ENCODE assay signal across 15 mouse cellular contexts in the genomic region with DNA sequence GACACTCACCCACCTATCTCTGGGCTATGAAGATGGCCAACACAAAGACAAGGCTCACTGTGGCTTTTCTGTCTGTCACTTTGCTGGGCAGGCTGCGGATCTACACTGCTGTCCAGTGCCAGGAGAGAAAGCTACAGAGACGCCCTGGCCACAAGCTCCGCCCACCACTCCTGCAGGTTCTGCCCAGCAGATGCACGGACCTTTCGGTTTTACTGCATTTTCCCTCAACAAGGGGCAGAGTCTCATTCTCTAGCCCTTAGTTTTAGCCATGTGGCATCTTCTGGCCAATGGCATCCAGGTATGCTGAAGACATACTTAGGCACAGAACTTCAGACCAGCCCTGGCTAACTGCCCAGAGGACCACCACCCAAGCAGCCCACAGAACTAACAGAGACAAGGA. TPM values are rescaled to one million over a fixed set of nuclear protein-coding genes. Genes with fewer than 3 reads are reported as not detected.
DNase-seq lines count a peak whose midpoint lies in the region; ATAC-seq and TF ChIP-seq lines count a peak whose summit lies in the region.
"Had no signal": no experiment of that assay in that cellular context is flagged by ENCODE, and none has a peak within 500 bp of the region (broad histone marks: within the 10 kb centered on the region; RNA-seq: fewer than 3 reads in every experiment).

No protein-coding gene starts in this region.

- no peaks in the 10 kb centered on the region for H3K27me3 ChIP-seq in forebrain, embryonic 13.5 days
- no peaks in the 10 kb centered on the region for H3K27me3 ChIP-seq in forebrain, embryonic 10.5 days (ENCODE audit: poor library complexity, severe bottlenecking)
- no peaks in the 10 kb centered on the region for H3K27me3 ChIP-seq in MEL (ENCODE audit: control insufficient read depth in 1 of 2, insufficient read depth in 2 of 2, low read length in 2 of 2)
- H3K27me3 ChIP-seq in hindbrain, postnatal 0 days (ENCODE audit: insufficient read depth, low read length) = no peaks in the 10 kb centered on the region
- H3K27me3 ChIP-seq: limb, embryonic 15.5 days; lung, embryonic 15.5 days; stomach, embryonic 15.5 days had no signal

- no peak overlapping the region; the same call in 1 of the 2 replicates for H3K27ac ChIP-seq in forebrain, embryonic 13.5 days
- no peak overlapping the region for H3K27ac ChIP-seq in forebrain, embryonic 10.5 days
- H3K27ac ChIP-seq in left cerebral cortex, adult 2 months = peak overlapping the region; percentile 76
- no peak overlapping the region for H3K27ac ChIP-seq in MEL (ENCODE audit: control insufficient read depth, low read depth, low read length)
- peak overlapping the region; percentile 74 for H3K27ac ChIP-seq in hindbrain, postnatal 0 days
- H3K27ac ChIP-seq: limb, embryonic 15.5 days; lung, embryonic 15.5 days; stomach, embryonic 15.5 days had no signal

- H3K4me2 ChIP-seq in forebrain, embryonic 13.5 days = no peak overlapping the region
- H3K4me2 ChIP-seq in hindbrain, postnatal 0 days (ENCODE audit: low read depth, low read length) = no peak overlapping the region
- H3K4me2 ChIP-seq: heart, embryonic 11.5 days; limb, embryonic 15.5 days; lung, embryonic 15.5 days; stomach, embryonic 15.5 days had no signal

- no peak for TF ChIP-seq POLR2A in MEL (IDR thresholded peaks at IDR 0.05; ENCODE audit: control insufficient read depth in 1 of 2, insufficient read depth in 1 of 2, low read depth in 1 of 2, low read length in 2 of 2, poor library complexity in 1 of 2)

- peaks cover 38% of the 10 kb centered on the region for H3K79me2 ChIP-seq in MEL (ENCODE audit: control insufficient read depth, insufficient read depth, low read length, poor library complexity)

- no peak for TF ChIP-seq CTCF in left cerebral cortex, adult 2 months (IDR thresholded peaks at IDR 0.05)
- no peak for TF ChIP-seq CTCF in MEL (IDR thresholded peaks at IDR 0.05 in 2 of 3, conservative IDR thresholded peaks at IDR 0.05 in 1 of 3; ENCODE audit: control insufficient read depth in 1 of 3, insufficient read depth in 1 of 3, low read depth in 2 of 3, low read length in 3 of 3, poor library complexity in 1 of 3, severe bottlenecking in 1 of 3)
- no peak for TF ChIP-seq CTCF in hindbrain, postnatal 0 days (IDR thresholded peaks at IDR 0.05; ENCODE audit: low read depth)

- peaks cover 21% of the 10 kb centered on the region for H3K4me1 ChIP-seq in forebrain, embryonic 13.5 days
- H3K4me1 ChIP-seq in forebrain, embryonic 10.5 days = peaks cover 25% of the 10 kb centered on the region
- peaks cover 0 to 11% of the 10 kb centered on the region in 2 experiments; a peak in 3 of 4 replicates for H3K4me1 ChIP-seq in MEL (ENCODE audit: control insufficient read depth in 1 of 2, insufficient read depth in 2 of 2, low read length in 2 of 2)
- peaks cover 15% of the 10 kb centered on the region for H3K4me1 ChIP-seq in hindbrain, postnatal 0 days (ENCODE audit: insufficient read depth, low read length)

- peak overlapping the region; percentile 2; the same call in 1 of the 2 replicates for H3K9ac ChIP-seq in forebrain, embryonic 13.5 days
- H3K9ac ChIP-seq in MEL (ENCODE audit: control insufficient read depth, low read depth, low read length, poor library complexity, severe bottlenecking) = no peak overlapping the region
- no peak overlapping the region for H3K9ac ChIP-seq in hindbrain, postnatal 0 days (replicated peaks; ENCODE audit: low read length)
- H3K9ac ChIP-seq: limb, embryonic 15.5 days; lung, embryonic 15.5 days; stomach, embryonic 15.5 days had no signal

- no peak for ATAC-seq in forebrain, embryonic 13.5 days
- ATAC-seq in hindbrain, postnatal 0 days = peak; percentile 1; the same call in 1 of the 2 replicates

- WGBS in forebrain, embryonic 13.5 days = 70% methylated on average over 5 of the region's 5 CpGs
- 75% methylated on average over 5 of the region's 5 CpGs for WGBS in forebrain, embryonic 10.5 days
- 53% methylated on average over 5 of the region's 5 CpGs for WGBS in hindbrain, postnatal 0 days

- H3K9me3 ChIP-seq in forebrain, embryonic 13.5 days (replicated peaks) = no peaks in the 10 kb centered on the region
- no peaks in the 10 kb centered on the region for H3K9me3 ChIP-seq in forebrain, embryonic 10.5 days
- H3K9me3 ChIP-seq in MEL (replicated peaks; ENCODE audit: insufficient read depth, low read length) = no peaks in the 10 kb centered on the region
- H3K9me3 ChIP-seq in hindbrain, postnatal 0 days (ENCODE audit: low read length) = no peaks in the 10 kb centered on the region
- H3K9me3 ChIP-seq: limb, embryonic 15.5 days; lung, embryonic 15.5 days; stomach, embryonic 15.5 days had no signal

- peaks cover 22% of the 10 kb centered on the region for H3K36me3 ChIP-seq in forebrain, embryonic 13.5 days (ENCODE audit: poor library complexity, severe bottlenecking)
- H3K36me3 ChIP-seq in forebrain, embryonic 10.5 days (replicated peaks) = peaks cover 64% of the 10 kb centered on the region
- peaks cover under 1 to 11% of the 10 kb centered on the region in 2 experiments; a peak in 3 of 4 replicates for H3K36me3 ChIP-seq in MEL (ENCODE audit: control insufficient read depth in 1 of 2, insufficient read depth in 2 of 2, low read length in 2 of 2)
- H3K36me3 ChIP-seq in hindbrain, postnatal 0 days (ENCODE audit: insufficient read depth, low read length) = peaks cover 8% of the 10 kb centered on the region

- TF ChIP-seq EP300 in MEL (IDR thresholded peaks at IDR 0.05; ENCODE audit: low read depth in 1 of 2, low read length in 2 of 2) = no peak

- intact Hi-C loops in left cerebral cortex, adult 2 months (cut with DNase I) = no loop called here
- intact Hi-C loops in gastrocnemius, postnatal 36 days (cut with DNase I) = no loop called here

- H3K4me3 ChIP-seq in forebrain, embryonic 13.5 days = no peak overlapping the region
- no peak overlapping the region for H3K4me3 ChIP-seq in forebrain, embryonic 10.5 days
- no peak overlapping the region for H3K4me3 ChIP-seq in left cerebral cortex, adult 2 months
- H3K4me3 ChIP-seq in MEL (ENCODE audit: control insufficient read depth in 1 of 2, insufficient read depth in 1 of 2, low read depth in 2 of 2, low read length in 2 of 2) = no peak overlapping the region
- no peak overlapping the region for H3K4me3 ChIP-seq in hindbrain, postnatal 0 days (ENCODE audit: low read length)
- H3K4me3 ChIP-seq: limb, embryonic 15.5 days; lung, embryonic 15.5 days; stomach, embryonic 15.5 days had no signal

- no peak for DNase-seq in forebrain, embryonic 10.5 days (ENCODE audit: extremely low spot score, low spot score)
- DNase-seq in left cerebral cortex, adult 2 months (ENCODE audit: extremely low spot score in 1 of 2, low spot score in 2 of 2) = no peak
- DNase-seq in left cerebral cortex, adult 9 months (ENCODE audit: low spot score in 2 of 2) = no peak
- no peak for DNase-seq in MEL (ENCODE audit: low read depth, low spot score)
- peak; percentile 46 for DNase-seq in hindbrain, postnatal 0 days (ENCODE audit: low spot score)
- no peak for DNase-seq in gastrocnemius, postnatal 36 days
- no peak for DNase-seq in thymus, postnatal 10 days (ENCODE audit: low spot score in 2 of 2)
- DNase-seq: B cell, adult 2 months; kidney, postnatal 10 days; thymus, postnatal 36 days had no signal

- no peak for TF ChIP-seq RAD21 in MEL (IDR thresholded peaks at IDR 0.05; ENCODE audit: low read depth, low read length)

RNA-seq across cellular contexts. Expression of a gene that starts 4.8 kb away (rescaled TPM):
- 85.7 and 86.0 TPM in 2 replicates for polyA plus RNA-seq in forebrain, embryonic 13.5 days (2015; fragmentation: Nextera tagmentation; extraction: Ambion mirVana)
- 84.0 and 90.8 TPM in 2 replicates for polyA plus RNA-seq in forebrain, embryonic 10.5 days (2016; fragmentation: Nextera tagmentation; extraction: Ambion mirVana)
- total RNA-seq in left cerebral cortex, adult 2 months (2021) = 10 to 100 TPM; 50.1 to 56.8 TPM
- total RNA-seq in MEL (2012; rRNA removed) = 87.9 and 109 TPM in 2 replicates
- 100 to 1,000 TPM in 1 of 2 experiments, not detected in 1; 304 TPM for polyA plus RNA-seq in MEL (2012; ENCODE audit: insufficient read depth in 1 of 2, insufficient read length in 2 of 2, low read depth in 1 of 2, low replicate concordance in 2 of 2, missing spikeins in 1 of 2)
- 47.2 and 48.7 TPM in 2 replicates for total RNA-seq in hindbrain, postnatal 0 days (2014; rRNA removed)
- 98.7 and 101 TPM in 2 replicates for polyA plus RNA-seq in hindbrain, postnatal 0 days (2015; fragmentation: Nextera tagmentation; extraction: Ambion mirVana)
- total RNA-seq in gastrocnemius, postnatal 36 days (2021) = 1 to 10 TPM; 7.7 TPM

RNA-seq across cellular contexts. Expression of a gene that starts 15.3 kb away (rescaled TPM):
- polyA plus RNA-seq in forebrain, embryonic 13.5 days (2015; fragmentation: Nextera tagmentation; extraction: Ambion mirVana) = 60.6 and 74.9 TPM in 2 replicates
- polyA plus RNA-seq in forebrain, embryonic 10.5 days (2016; fragmentation: Nextera tagmentation; extraction: Ambion mirVana) = 9.2 and 10.7 TPM in 2 replicates
- 10 to 100 TPM; 91.2 to 97.6 TPM for total RNA-seq in left cerebral cortex, adult 2 months (2021)
- total RNA-seq in MEL (2012; rRNA removed) = not detected in 2 replicates
- not detected for polyA plus RNA-seq in MEL (2012; ENCODE audit: insufficient read depth in 1 of 2, insufficient read length in 2 of 2, low read depth in 1 of 2, low replicate concordance in 2 of 2, missing spikeins in 1 of 2)
- 178 and 188 TPM in 2 replicates for total RNA-seq in hindbrain, postnatal 0 days (2014; rRNA removed)
- 239 and 269 TPM in 2 replicates for polyA plus RNA-seq in hindbrain, postnatal 0 days (2015; fragmentation: Nextera tagmentation; extraction: Ambion mirVana)
- total RNA-seq in gastrocnemius, postnatal 36 days (2021) = 1 to 10 TPM; 1.8 to 2.3 TPM

RNA-seq across cellular contexts. Expression of a gene that starts 39.5 kb away (rescaled TPM):
- polyA plus RNA-seq in forebrain, embryonic 13.5 days (2015; fragmentation: Nextera tagmentation; extraction: Ambion mirVana) = 62.2 and 62.5 TPM in 2 replicates
- polyA plus RNA-seq in forebrain, embryonic 10.5 days (2016; fragmentation: Nextera tagmentation; extraction: Ambion mirVana) = 37.1 and 39.3 TPM in 2 replicates
- 100 to 1,000 TPM; 199 to 206 TPM for total RNA-seq in left cerebral cortex, adult 2 months (2021)
- 72.7 and 77.5 TPM in 2 replicates for total RNA-seq in MEL (2012; rRNA removed)
- 100 to 1,000 TPM in 1 of 2 experiments, not detected in 1; 111 TPM for polyA plus RNA-seq in MEL (2012; ENCODE audit: insufficient read depth in 1 of 2, insufficient read length in 2 of 2, low read depth in 1 of 2, low replicate concordance in 2 of 2, missing spikeins in 1 of 2)
- total RNA-seq in hindbrain, postnatal 0 days (2014; rRNA removed) = 123 and 164 TPM in 2 replicates
- polyA plus RNA-seq in hindbrain, postnatal 0 days (2015; fragmentation: Nextera tagmentation; extraction: Ambion mirVana) = 140 and 142 TPM in 2 replicates
- total RNA-seq in gastrocnemius, postnatal 36 days (2021) = 10 to 100 TPM; 14.7 to 15.5 TPM

RNA-seq across cellular contexts. Expression of a gene that starts 49.1 kb away (rescaled TPM):
- polyA plus RNA-seq in forebrain, embryonic 13.5 days (2015; fragmentation: Nextera tagmentation; extraction: Ambion mirVana) = 202 and 211 TPM in 2 replicates
- 147 and 148 TPM in 2 replicates for polyA plus RNA-seq in forebrain, embryonic 10.5 days (2016; fragmentation: Nextera tagmentation; extraction: Ambion mirVana)
- 100 to 1,000 TPM; 420 to 427 TPM for total RNA-seq in left cerebral cortex, adult 2 months (2021)
- 241 and 248 TPM in 2 replicates for total RNA-seq in MEL (2012; rRNA removed)
- polyA plus RNA-seq in MEL (2012; ENCODE audit: insufficient read depth in 1 of 2, insufficient read length in 2 of 2, low read depth in 1 of 2, low replicate concordance in 2 of 2, missing spikeins in 1 of 2) = 1,000 to 10,000 TPM in 1 of 2 experiments, 100 to 1,000 TPM in 1; 447 to 1,242 TPM
- 536 and 538 TPM in 2 replicates for total RNA-seq in hindbrain, postnatal 0 days (2014; rRNA removed)
- 298 and 299 TPM in 2 replicates for polyA plus RNA-seq in hindbrain, postnatal 0 days (2015; fragmentation: Nextera tagmentation; extraction: Ambion mirVana)
- 1,000 to 10,000 TPM; 1,185 to 1,290 TPM for total RNA-seq in gastrocnemius, postnatal 36 days (2021)

RNA-seq across cellular contexts. Expression of a gene that starts 49.5 kb away (rescaled TPM):
- 159 and 177 TPM in 2 replicates for polyA plus RNA-seq in forebrain, embryonic 13.5 days (2015; fragmentation: Nextera tagmentation; extraction: Ambion mirVana)
- 255 and 271 TPM in 2 replicates for polyA plus RNA-seq in forebrain, embryonic 10.5 days (2016; fragmentation: Nextera tagmentation; extraction: Ambion mirVana)
- total RNA-seq in left cerebral cortex, adult 2 months (2021) = 10 to 100 TPM; 31.1 to 32.8 TPM
- total RNA-seq in MEL (2012; rRNA removed) = 112 and 128 TPM in 2 replicates
- 100 to 1,000 TPM in 1 of 2 experiments, not detected in 1; 164 TPM for polyA plus RNA-seq in MEL (2012; ENCODE audit: insufficient read depth in 1 of 2, insufficient read length in 2 of 2, low read depth in 1 of 2, low replicate concordance in 2 of 2, missing spikeins in 1 of 2)
- 29.0 and 29.7 TPM in 2 replicates for total RNA-seq in hindbrain, postnatal 0 days (2014; rRNA removed)
- 102 and 110 TPM in 2 replicates for polyA plus RNA-seq in hindbrain, postnatal 0 days (2015; fragmentation: Nextera tagmentation; extraction: Ambion mirVana)
- 10 to 100 TPM; 38.1 to 39.4 TPM for total RNA-seq in gastrocnemius, postnatal 36 days (2021)

Comparison
In these comparisons a context has a peak if more than half of its experiments do, and no peak if none do; other contexts are left out.
1. H3K27ac ChIP-seq: peak in left cerebral cortex, adult 2 months (single experiment) and hindbrain, postnatal 0 days (single experiment); none in forebrain, embryonic 13.5 days (single experiment), forebrain, embryonic 10.5 days (single experiment) and MEL (single experiment).
2. RNA of a gene that starts 15.3 kb away (total RNA-seq): 178 to 188 TPM in hindbrain, postnatal 0 days and 91.2 to 97.6 TPM in left cerebral cortex, adult 2 months; 1.8 to 2.3 TPM in gastrocnemius, postnatal 36 days and not detected in MEL; every median in the first group is over 10 times any median in the second.